Mouse (Mus musculus) ES-E14 (cell line): ENCODE data around the gene Acads. TPM values are rescaled to one million over a fixed set of nuclear protein-coding genes. Genes with fewer than 3 reads are reported as not detected.

Source experiments
- DNase-seq: peaks from one replicate; pipeline ENCODE4 v3.0.0-alpha.2; 2013; ENCODE audit warnings: low read depth, low spot score
- H3K27ac ChIP-seq: 2 replicates; pipeline ENCODE4 v1.5.1; 2012; ENCODE audit warnings: low read depth, mild to moderate bottlenecking, low read length, moderate library complexity, mixed read lengths; ENCODE audit not compliant: poor library complexity, insufficient read depth, severe bottlenecking
- H3K36me3 ChIP-seq: 2 replicates; pipeline ENCODE4 v1.6.1; 2012; ENCODE audit warnings: mild to moderate bottlenecking, low read length, moderate library complexity, mixed read lengths; ENCODE audit not compliant: control insufficient read depth, poor library complexity, insufficient read depth, severe bottlenecking
- H3K4me1 ChIP-seq, 2 experiments: fragments of 150-350 bp in 1 of 2; sonication (generic) in 1 of 2; 2 replicates each; pipeline ENCODE4 v1.6.1; 2012; ENCODE audit warnings: low read length in 2 of 2, mild to moderate bottlenecking in 1 of 2, mixed read lengths in 1 of 2; ENCODE audit not compliant: control insufficient read depth in 2 of 2, insufficient read depth in 2 of 2, poor library complexity in 1 of 2
- H3K4me3 ChIP-seq, 2 experiments: fragments of 150-350 bp in 1 of 2; sonication (generic) in 1 of 2; 2 replicates each; pipeline ENCODE4 v1.5.1; 2012; ENCODE audit warnings: low read length in 2 of 2, low read depth in 1 of 2, mild to moderate bottlenecking in 1 of 2, mixed read lengths in 1 of 2; ENCODE audit not compliant: insufficient read depth in 1 of 2, poor library complexity in 1 of 2, severe bottlenecking in 1 of 2
- H3K9ac ChIP-seq: 2 replicates; pipeline ENCODE4 v1.6.1; 2012; ENCODE audit warnings: low read depth, mild to moderate bottlenecking, low read length, mixed read lengths; ENCODE audit not compliant: poor library complexity, insufficient read depth, severe bottlenecking
- H3K9me3 ChIP-seq: fragments of 150-350 bp; sonication (generic); 2 replicates; pipeline ENCODE4 v1.6.1; 2012; ENCODE audit warnings: low read depth, mild to moderate bottlenecking, low read length; ENCODE audit not compliant: control insufficient read depth, insufficient read depth
- CHD2 ChIP-seq: IDR thresholded peaks from 2 replicates; pipeline ENCODE4 v1.6.1; 2014; ENCODE audit warnings: mild to moderate bottlenecking, low read depth, low read length, inconsistent platforms
- HCFC1 ChIP-seq: IDR thresholded peaks from 2 replicates; pipeline ENCODE4 v1.6.1; 2012; ENCODE audit warnings: low read length, inconsistent platforms, borderline replicate concordance; ENCODE audit not compliant: insufficient read depth
- MAFK ChIP-seq: IDR thresholded peaks from 2 replicates; pipeline ENCODE4 v1.6.1; 2014; ENCODE audit warnings: mild to moderate bottlenecking, low read depth, low read length, inconsistent platforms; ENCODE audit not compliant: insufficient read depth
- ZC3H11A ChIP-seq: IDR thresholded peaks from 2 replicates; pipeline ENCODE4 v1.6.1; 2012; ENCODE audit warnings: low read depth, mild to moderate bottlenecking, inconsistent platforms, low read length, borderline replicate concordance
- ZNF384 ChIP-seq: IDR thresholded peaks from 2 replicates; pipeline ENCODE4 v1.6.1; 2012; ENCODE audit warnings: low read depth, low read length, inconsistent platforms
- in situ Hi-C, 2 experiments: fragments of 600-800 bp; cut with MboI; formaldehyde crosslinking; loops; one replicate each; pipeline ENCODE4 v1.15.1; 2025; ENCODE audit warnings: low sequenced_read_pairs in 2 of 2, inconsistent platforms in 1 of 2; ENCODE audit not compliant: unreplicated experiment in 2 of 2
- total RNA-seq: library from RNA; depleted of rRNA; stranded (reverse); fragments of 300-350 nt; gene quantifications from 2 replicates; pipeline ENCODE4 v1.2.3, GENCODE M21; 2012

Acads gene
- total RNA-seq, 1 experiment: 41.1 TPM

- Histone ChIP-seq H3K36me3 (peaks cover 16% of the 10 kb centered on the region), H3K9ac (no peak overlapping the region), H3K4me3 (no peak overlapping the region), H3K27ac (no peak overlapping the region), H3K9me3 (no peaks in the 10 kb centered on the region), H3K4me1 (0 out of 4 replicates have a peak, but pooled peaks cover 2 to 3% of the 10 kb centered on the region in 2 experiments)
- in situ Hi-C loops: no loop called here
- no peak for DNase-seq
- TF ChIP-seq CHD2 (no peak), ZNF384 (no peak), MAFK (no peak), ZC3H11A (no peak), HCFC1 (no peak)
Measured at GRCm38 (mm10) chr5:115120978-115121377, 1.8 kb upstream of the Acads start.

- no peaks in the 10 kb centered on the region for H3K9me3 ChIP-seq
- H3K36me3 ChIP-seq: peaks cover 2% of the 10 kb centered on the region; the same call in 1 of the 2 replicates
- H3K4me3 ChIP-seq: no peak overlapping the region
- H3K9ac ChIP-seq: no peak overlapping the region
- no peak for TF ChIP-seq ZNF384
- TF ChIP-seq CHD2: no peak
- no peak for TF ChIP-seq HCFC1
- no peak for TF ChIP-seq MAFK
- TF ChIP-seq ZC3H11A: no peak
- H3K27ac ChIP-seq: no peak overlapping the region
- DNase-seq: no peak
- in situ Hi-C loops: no loop called here
- H3K4me1 ChIP-seq: peaks cover 3 to 10% of the 10 kb centered on the region in 2 experiments; a peak in 2 of 4 replicates
Measured at GRCm38 (mm10) chr5:115117467-115117866, 1.7 kb downstream of the Acads start.

- Histone ChIP-seq H3K9me3 (no peaks in the 10 kb centered on the region), H3K4me3 (no peak overlapping the region), H3K9ac (no peak overlapping the region), H3K36me3 (peaks cover 2% of the 10 kb centered on the region; the same call in 1 of the 2 replicates), H3K27ac (no peak overlapping the region), H3K4me1 (peaks cover 3 to 15% of the 10 kb centered on the region in 2 experiments; a peak in 2 of 4 replicates)
- no peak for DNase-seq
- no peak for TF ChIP-seq HCFC1
- no peak for TF ChIP-seq MAFK
- TF ChIP-seq ZC3H11A: no peak
- TF ChIP-seq ZNF384: no peak
- no peak for TF ChIP-seq CHD2
- in situ Hi-C loops: no loop called here
Measured at GRCm38 (mm10) chr5:115116426-115116825, 2.7 kb downstream of the Acads start.

GRCm38 (mm10) chr5:115114501-115114900 is 4.6 kb downstream of the Acads start:
- DNase-seq: no peak
- Histone ChIP-seq H3K4me3 (no peak overlapping the region), H3K4me1 (peaks cover 3 to 18% of the 10 kb centered on the region in 2 experiments; a peak in 2 of 4 replicates), H3K27ac (no peak overlapping the region), H3K9ac (no peak overlapping the region), H3K36me3 (peaks cover 4% of the 10 kb centered on the region; the same call in 1 of the 2 replicates), H3K9me3 (no peaks in the 10 kb centered on the region)
- TF ChIP-seq ZNF384: no peak
- TF ChIP-seq ZC3H11A: no peak
- TF ChIP-seq MAFK: no peak
- no peak for TF ChIP-seq CHD2
- in situ Hi-C loops: no loop called here
